15 mouse cellular contexts compared by ENCODE assay signal in the genomic region with DNA sequence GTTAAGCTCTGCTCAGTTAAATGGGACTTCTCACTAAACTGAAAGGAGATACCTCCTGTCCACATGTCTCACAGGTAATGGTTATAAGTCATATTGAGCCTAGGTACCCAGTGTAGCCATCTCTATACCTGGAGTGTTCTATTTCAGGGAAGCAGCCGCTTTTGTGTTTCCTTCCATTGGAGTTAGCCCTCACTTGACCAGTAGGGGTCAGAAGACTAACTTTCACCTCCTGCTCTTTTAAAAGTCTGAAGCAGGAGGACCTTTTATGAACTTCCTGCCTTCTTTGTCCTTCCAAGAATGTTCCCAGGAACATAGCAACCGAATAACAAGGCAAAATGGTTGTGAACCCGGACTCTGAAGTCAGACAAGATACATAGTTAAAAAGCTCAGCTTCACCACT.
A peak's percentile ranks its signal among the peaks of the same experiment; 100 is the strongest.
DNase-seq lines count a peak whose midpoint lies in the region; ATAC-seq and TF ChIP-seq lines count a peak whose summit lies in the region.
"Had no signal": no experiment of that assay in that cellular context is flagged by ENCODE, and none has a peak within 500 bp of the region (broad histone marks: within the 10 kb centered on the region; RNA-seq: fewer than 3 reads in every experiment).

No protein-coding gene starts in this region.

- no peak for TF ChIP-seq POLR2A in heart, adult 2 months (IDR thresholded peaks at IDR 0.05; ENCODE audit: insufficient read depth, low read depth, low read length)
- no peak for TF ChIP-seq POLR2A in lung, adult 2 months (IDR thresholded peaks at IDR 0.05; ENCODE audit: borderline replicate concordance, extremely low read depth, low read depth, low read length)

- TF ChIP-seq CTCF in heart, adult 2 months (IDR thresholded peaks at IDR 0.05) = peak; percentile 66
- TF ChIP-seq CTCF in lung, postnatal 0 days (IDR thresholded peaks at IDR 0.05) = peak; percentile 60
- no peak for TF ChIP-seq CTCF in lung, adult 2 months (IDR thresholded peaks at IDR 0.05; ENCODE audit: insufficient read depth, low read length)

- ATAC-seq in heart, embryonic 12.5 days (ENCODE audit: insufficient number of reproducible peaks, low FRiP score) = no peak
- ATAC-seq in lung, postnatal 0 days = no peak
- ATAC-seq: hindbrain, embryonic 16.5 days had no signal

- intact Hi-C loops in heart, adult 2 months (cut with DNase I) = no loop called here

- H3K9ac ChIP-seq in heart, adult 2 months (ENCODE audit: low read depth, low read length) = no peak overlapping the region
- no peak overlapping the region for H3K9ac ChIP-seq in heart, embryonic 12.5 days
- no peak overlapping the region for H3K9ac ChIP-seq in lung, postnatal 0 days (replicated peaks; ENCODE audit: low read depth)
- H3K9ac ChIP-seq: midbrain, embryonic 12.5 days; neural tube, embryonic 15.5 days had no signal

- TF ChIP-seq EP300 in heart, adult 2 months (IDR thresholded peaks at IDR 0.05; ENCODE audit: insufficient read depth, low read depth, low read length) = no peak
- no peak for TF ChIP-seq EP300 in lung, postnatal 0 days (IDR thresholded peaks at IDR 0.05)

- H3K27ac ChIP-seq in heart, adult 2 months = no peak overlapping the region
- H3K27ac ChIP-seq in heart, embryonic 12.5 days (ENCODE audit: poor library complexity, severe bottlenecking) = no peak overlapping the region
- H3K27ac ChIP-seq in lung, postnatal 0 days (ENCODE audit: low read length) = no peak overlapping the region
- H3K27ac ChIP-seq: midbrain, embryonic 12.5 days; neural tube, embryonic 15.5 days had no signal

- no peaks in the 10 kb centered on the region; the same call in 1 of the 2 replicates for H3K36me3 ChIP-seq in heart, adult 2 months (ENCODE audit: control insufficient read depth, insufficient read depth, low read length)
- no peaks in the 10 kb centered on the region for H3K36me3 ChIP-seq in heart, embryonic 12.5 days
- H3K36me3 ChIP-seq in lung, postnatal 0 days (ENCODE audit: insufficient read depth, low read length) = no peaks in the 10 kb centered on the region
- H3K36me3 ChIP-seq: midbrain, embryonic 12.5 days; neural tube, embryonic 15.5 days had no signal

- 51% methylated on average over 3 of the region's 3 CpGs for WGBS in heart, adult 2 months
- WGBS in heart, embryonic 12.5 days = 61% methylated on average over 3 of the region's 3 CpGs
- 68% methylated on average over 3 of the region's 3 CpGs for WGBS in lung, postnatal 0 days
- 51% methylated on average over 3 of the region's 3 CpGs for WGBS in lung, adult 2 months

- H3K79me2 ChIP-seq in heart, adult 2 months (replicated peaks; ENCODE audit: control insufficient read depth, insufficient read depth, low read length) = 0 out of 2 replicates have a peak, but pooled peaks cover 2% of the 10 kb centered on the region

- H3K9me3 ChIP-seq in heart, embryonic 12.5 days (replicated peaks) = no peaks in the 10 kb centered on the region
- H3K9me3 ChIP-seq in lung, postnatal 0 days (ENCODE audit: low read length) = no peaks in the 10 kb centered on the region
- H3K9me3 ChIP-seq: midbrain, embryonic 12.5 days; neural tube, embryonic 15.5 days had no signal

- no peak overlapping the region for H3K4me3 ChIP-seq in heart, adult 2 months
- H3K4me3 ChIP-seq in heart, embryonic 12.5 days = no peak overlapping the region
- no peak overlapping the region for H3K4me3 ChIP-seq in lung, postnatal 0 days (ENCODE audit: low read depth, low read length)
- no peak overlapping the region for H3K4me3 ChIP-seq in lung, adult 2 months (replicated peaks; ENCODE audit: extremely low read depth, low read depth, low read length)
- H3K4me3 ChIP-seq: midbrain, embryonic 12.5 days; neural tube, embryonic 15.5 days had no signal

- peaks cover 3% of the 10 kb centered on the region for H3K4me1 ChIP-seq in heart, adult 2 months (ENCODE audit: control insufficient read depth, insufficient read depth, low read length)
- peaks cover 11% of the 10 kb centered on the region for H3K4me1 ChIP-seq in heart, embryonic 12.5 days (replicated peaks)
- H3K4me1 ChIP-seq in lung, postnatal 0 days (ENCODE audit: insufficient read depth, low read depth, low read length) = no peaks in the 10 kb centered on the region
- H3K4me1 ChIP-seq in lung, adult 2 months (ENCODE audit: control insufficient read depth, insufficient read depth, low read length) = no peaks in the 10 kb centered on the region

- no peak for DNase-seq in heart, adult 2 months
- DNase-seq in lung, postnatal 0 days (ENCODE audit: low spot score) = no peak
- no peak for DNase-seq in lung, adult 2 months
- DNase-seq in ZHBTc4 (ENCODE audit: low read depth, low spot score) = peak; percentile 66
- DNase-seq in thymus, postnatal 14 days = peak; percentile 23
- DNase-seq in adrenal gland, postnatal 25 days = no peak
- DNase-seq in cerebellum, postnatal 36 days = no peak
- DNase-seq: adrenal gland, adult 8-10 months; cerebellum, adult 2 months; layer of hippocampus, adult 9-11 months had no signal

- H3K27me3 ChIP-seq in heart, adult 2 months (ENCODE audit: control insufficient read depth, insufficient read depth, low read length) = no peaks in the 10 kb centered on the region
- H3K27me3 ChIP-seq in heart, embryonic 12.5 days (replicated peaks) = no peaks in the 10 kb centered on the region
- H3K27me3 ChIP-seq in lung, postnatal 0 days (replicated peaks; ENCODE audit: insufficient read depth, low read length) = no peaks in the 10 kb centered on the region
- H3K27me3 ChIP-seq: neural tube, embryonic 15.5 days had no signal

- no peak overlapping the region for H3K4me2 ChIP-seq in heart, embryonic 12.5 days
- no peak overlapping the region for H3K4me2 ChIP-seq in lung, postnatal 0 days (replicated peaks; ENCODE audit: low read depth, low read length)
- H3K4me2 ChIP-seq: heart, embryonic 11.5 days; midbrain, embryonic 12.5 days; neural tube, embryonic 15.5 days had no signal

Comparison
In these comparisons a context has a peak if more than half of its experiments do, and no peak if none do; other contexts are left out.
1. DNase-seq: peak in ZHBTc4 (single experiment) and thymus, postnatal 14 days (single experiment); none in heart, adult 2 months (0 of 2), lung, postnatal 0 days (single experiment), lung, adult 2 months (single experiment), adrenal gland, postnatal 25 days (single experiment) and cerebellum, postnatal 36 days (0 of 2).